Mouse (Mus musculus): Measurements from ENCODE around the gene Ccdc74a. TPM values are rescaled to one million over a fixed set of nuclear protein-coding genes. Genes with fewer than 3 reads are reported as not detected.

Ccdc74a gene
- polyA plus RNA-seq, 1 experiment from 2014 or later, result 3.5 TPM

GRCm38 (mm10) chr16:17669886-17670285 lies 23.6 kb downstream of the Ccdc74a start:
- Histone ChIP-seq H3K9ac (no peak overlapping the region), H3K4me2 (no peak overlapping the region), H3K27ac (replicated peaks) (no peak overlapping the region), H3K4me1 (no peaks in the 10 kb centered on the region), H3K36me3 (peaks cover 93% of the 10 kb centered on the region), H3K27me3 (replicated peaks) (no peaks in the 10 kb centered on the region), H3K4me3 (no peak overlapping the region), H3K9me3 (no peaks in the 10 kb centered on the region)
- no peak for ATAC-seq (ENCODE audit: extremely low read depth, insufficient number of reproducible peaks, low FRiP score, low TSS enrichment)

- Histone ChIP-seq H3K36me3 (peaks cover 71% of the 10 kb centered on the region), H3K4me3 (no peak overlapping the region), H3K9me3 (no peaks in the 10 kb centered on the region), H3K4me2 (no peak overlapping the region), H3K9ac (no peak overlapping the region), H3K27me3 (replicated peaks) (no peaks in the 10 kb centered on the region), H3K27ac (replicated peaks) (no peak overlapping the region), H3K4me1 (no peaks in the 10 kb centered on the region)
- 89% methylated on average over 3 of the region's 3 CpGs for WGBS
- ATAC-seq (ENCODE audit: extremely low read depth, insufficient number of reproducible peaks, low FRiP score, low TSS enrichment), result no peak
Measured at GRCm38 (mm10) chr16:17694860-17695259, 48.6 kb downstream of the Ccdc74a start.

Other genes starting within 250 kb of the Ccdc74a start
- gene Snap29, start 240.5 kb upstream of the Ccdc74a start, polyA plus RNA-seq (2015; fragmentation: Nextera tagmentation; extraction: Ambion mirVana), result 11.0 and 12.0 TPM in 2 replicates
- 26.7 and 29.0 TPM in 2 replicates for gene Pi4ka, start 240.2 kb upstream of the Ccdc74a start, polyA plus RNA-seq (2015; fragmentation: Nextera tagmentation; extraction: Ambion mirVana)
- 42.8 and 46.0 TPM in 2 replicates for gene Crkl, start 194.5 kb upstream of the Ccdc74a start, polyA plus RNA-seq (2015; fragmentation: Nextera tagmentation; extraction: Ambion mirVana)
- 0.88 and 1.0 TPM in 2 replicates for gene Aifm3, start 156.9 kb upstream of the Ccdc74a start, polyA plus RNA-seq (2015; fragmentation: Nextera tagmentation; extraction: Ambion mirVana)
- gene Lztr1, start 137.8 kb upstream of the Ccdc74a start, polyA plus RNA-seq (2015; fragmentation: Nextera tagmentation; extraction: Ambion mirVana), result 49.9 and 55.7 TPM in 2 replicates
- gene Thap7, start 115.3 kb upstream of the Ccdc74a start, polyA plus RNA-seq (2015; fragmentation: Nextera tagmentation; extraction: Ambion mirVana), result 31.7 and 35.4 TPM in 2 replicates
- gene Lrrc74b, start 85.2 kb upstream of the Ccdc74a start, polyA plus RNA-seq (2015; fragmentation: Nextera tagmentation; extraction: Ambion mirVana), result 0.19 TPM in 2 replicates
- 0.65 and 0.79 TPM in 2 replicates for gene P2rx6, start 84.6 kb upstream of the Ccdc74a start, polyA plus RNA-seq (2015; fragmentation: Nextera tagmentation; extraction: Ambion mirVana)
- gene Slc7a4, start 63.3 kb upstream of the Ccdc74a start, polyA plus RNA-seq (2015; fragmentation: Nextera tagmentation; extraction: Ambion mirVana), result 8.9 and 9.8 TPM in 2 replicates
- 23.8 and 24.7 TPM in 2 replicates for gene Smpd4, start 27.1 kb upstream of the Ccdc74a start, polyA plus RNA-seq (2015; fragmentation: Nextera tagmentation; extraction: Ambion mirVana)
- gene Med15, start 86.4 kb downstream of the Ccdc74a start, polyA plus RNA-seq (2015; fragmentation: Nextera tagmentation; extraction: Ambion mirVana), result 32.0 and 33.3 TPM in 2 replicates
- gene Klhl22, start 113.1 kb downstream of the Ccdc74a start, polyA plus RNA-seq (2015; fragmentation: Nextera tagmentation; extraction: Ambion mirVana), result 40.6 and 43.9 TPM in 2 replicates
- 7.0 and 8.2 TPM in 2 replicates for gene Scarf2, start 150.8 kb downstream of the Ccdc74a start, polyA plus RNA-seq (2015; fragmentation: Nextera tagmentation; extraction: Ambion mirVana)
- not detected in 2 replicates for gene B830017H08Rik, start 186.7 kb downstream of the Ccdc74a start, polyA plus RNA-seq (2015; fragmentation: Nextera tagmentation; extraction: Ambion mirVana)
- 1.1 and 1.8 TPM in 2 replicates for gene Car15, start 191.9 kb downstream of the Ccdc74a start, polyA plus RNA-seq (2015; fragmentation: Nextera tagmentation; extraction: Ambion mirVana)
- gene Gm20518, start 245.2 kb downstream of the Ccdc74a start, polyA plus RNA-seq (2015; fragmentation: Nextera tagmentation; extraction: Ambion mirVana), result 0.12 and 0.14 TPM in 2 replicates
- gene Tssk1, start 247.8 kb downstream of the Ccdc74a start, polyA plus RNA-seq (2015; fragmentation: Nextera tagmentation; extraction: Ambion mirVana), result 0.04 TPM in 2 replicates

All from heart, embryonic 13.5 days (tissue).